Mouse (Mus musculus) hindlimb bud, embryonic 11.5 days (tissue): ENCODE measurements at regions not wholly inside any gene's neighbourhood (a gene's known extent, or its start where the extent isn't known, plus 50 kb on each side); places are given as distances from the start of the nearest gene placed in this dataset.
A peak's percentile ranks its signal among the peaks of the same experiment; 100 is the strongest.

Source experiments
- DNase-seq: peaks from one replicate; pipeline ENCODE4 v3.0.0-alpha.2; 2012; ENCODE audit warnings: low read depth, low spot score; ENCODE audit errors: extremely low spot score

GRCm38 (mm10) chr3:115766153-115766552 is 51.3 kb upstream of the S1pr1 start:
- DNase-seq = no peak

- no peak for DNase-seq
Measured at GRCm38 (mm10) chr3:115768290-115768689, 53.4 kb upstream of the S1pr1 start.

- no peak for DNase-seq
Measured at GRCm38 (mm10) chr3:115768761-115769530, 54.1 kb upstream of the S1pr1 start.

GRCm38 (mm10) chr3:115772676-115773075 is 57.8 kb upstream of the S1pr1 start:
- no peak for DNase-seq

- DNase-seq = no peak
Measured at GRCm38 (mm10) chr3:115774321-115774720, 59.4 kb upstream of the S1pr1 start.

- no peak for DNase-seq
Measured at GRCm38 (mm10) chr3:115774723-115775122, 59.9 kb upstream of the S1pr1 start.

GRCm38 (mm10) chr3:115779144-115779890 is 64.4 kb upstream of the S1pr1 start:
- DNase-seq = no peak

- no peak for DNase-seq
Measured at GRCm38 (mm10) chr3:115779906-115780305, 65.0 kb upstream of the S1pr1 start.

GRCm38 (mm10) chr3:115782726-115783125 is 67.9 kb upstream of the S1pr1 start:
- DNase-seq = no peak

- DNase-seq = peak; percentile 20
Measured at GRCm38 (mm10) chr3:115787360-115787759, 72.5 kb upstream of the S1pr1 start.

GRCm38 (mm10) chr3:115788525-115788924 is 73.7 kb upstream of the S1pr1 start:
- DNase-seq = no peak

GRCm38 (mm10) chr3:115789063-115789462 is 74.2 kb upstream of the S1pr1 start:
- DNase-seq = no peak

- DNase-seq = no peak
Measured at GRCm38 (mm10) chr3:115792606-115793005, 77.7 kb upstream of the S1pr1 start.

- no peak for DNase-seq
Measured at GRCm38 (mm10) chr3:115793344-115794059, 78.6 kb upstream of the S1pr1 start.

GRCm38 (mm10) chr3:115799326-115799725 is 84.5 kb upstream of the S1pr1 start:
- no peak for DNase-seq

GRCm38 (mm10) chr3:115799981-115800380 is 85.1 kb upstream of the S1pr1 start:
- no peak for DNase-seq

GRCm38 (mm10) chr3:115800873-115801272 is 86.0 kb upstream of the S1pr1 start:
- DNase-seq = no peak

- no peak for DNase-seq
Measured at GRCm38 (mm10) chr3:115801581-115802200, 85.9 kb upstream of the Dph5 start.

- no peak for DNase-seq
Measured at GRCm38 (mm10) chr3:115804616-115805015, 83.0 kb upstream of the Dph5 start.

- DNase-seq = no peak
Measured at GRCm38 (mm10) chr3:115807032-115807431, 80.6 kb upstream of the Dph5 start.

GRCm38 (mm10) chr3:115815168-115815567 is 72.5 kb upstream of the Dph5 start:
- DNase-seq = no peak
